Mouse (Mus musculus): ENCODE data around the gene Ccdc6. TPM values are rescaled to one million over a fixed set of nuclear protein-coding genes. Genes with fewer than 3 reads are reported as not detected.
"Not testable (repeated sequence)": the region's sequence is repeated elsewhere in the genome, so short reads cannot be mapped to it uniquely, and the experiment has no call there.

Gene Ccdc6
- polyA plus RNA-seq, 1 experiment: 61.8 TPM

DNA sequence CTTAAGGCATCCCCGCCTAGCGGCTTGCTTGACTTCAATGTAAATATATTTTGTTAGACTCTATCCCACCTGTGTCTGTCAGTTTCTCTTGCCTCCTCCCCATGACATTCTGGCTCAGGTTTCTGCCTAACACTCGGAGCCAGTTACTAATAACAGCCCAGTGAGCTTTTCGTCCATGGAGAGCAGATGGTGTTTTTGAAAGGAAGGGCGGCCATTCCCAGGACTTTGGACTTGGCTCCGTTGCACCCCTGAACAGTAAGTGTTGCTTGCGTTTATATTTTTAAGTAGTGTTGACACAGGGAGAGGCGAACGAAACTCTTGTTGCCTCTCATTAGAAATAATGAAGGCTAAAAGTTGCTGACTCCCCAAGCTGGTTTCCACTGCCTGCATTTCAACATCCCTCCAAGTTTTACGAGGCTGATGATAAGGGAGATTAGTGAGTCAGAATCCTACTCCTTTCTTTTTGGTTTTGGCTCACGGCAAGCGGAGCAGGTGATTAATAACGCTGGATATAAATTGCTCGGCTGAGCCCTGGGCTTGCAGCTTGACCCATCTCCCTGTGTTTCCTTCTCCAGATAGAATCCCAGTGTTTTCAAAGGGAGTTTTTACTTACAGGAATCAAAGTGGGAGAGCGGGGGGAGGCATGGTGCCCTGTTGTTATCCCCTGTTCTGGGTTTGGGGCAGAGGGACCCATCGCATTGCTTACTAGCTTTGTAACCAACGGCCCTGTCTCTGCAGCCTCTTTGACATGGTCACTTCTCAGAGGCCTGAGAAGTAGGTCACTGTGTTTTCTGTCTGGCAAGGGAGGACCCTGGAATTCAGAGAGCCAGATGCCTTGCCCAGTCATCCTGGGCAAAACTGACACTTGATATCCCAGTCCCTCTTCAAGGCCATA, 107.8 kb downstream of the Ccdc6 start, which contains the start of gene Mrln:
TSS of gene Mrln (plus strand) at position 160 of the 895 bp plus-strand sequence.
- H3K36me3 ChIP-seq (ENCODE audit: control insufficient read depth, insufficient read depth, low read length, poor library complexity, severe bottlenecking): no peaks in the 10 kb centered on the region
- H3K4me3 ChIP-seq (ENCODE audit: low read depth, low read length): no peak within 1 kb of the TSS
- TF ChIP-seq POLR2A (IDR thresholded peaks at IDR 0.05; ENCODE audit: insufficient read depth, low read length) (no peak), EP300 (IDR thresholded peaks at IDR 0.05; ENCODE audit: insufficient read depth, low read depth, low read length) (no peak), CTCF (IDR thresholded peaks at IDR 0.05; ENCODE audit: low read depth, low read length) (no peak)
- H3K27me3 ChIP-seq (ENCODE audit: control insufficient read depth, insufficient read depth, low read length, poor library complexity, severe bottlenecking): no peaks in the 10 kb centered on the region
- no peak within 1 kb of the TSS for H3K27ac ChIP-seq (ENCODE audit: insufficient read depth, low read length)
- no peaks in the 10 kb centered on the region for H3K4me1 ChIP-seq (ENCODE audit: control insufficient read depth, insufficient read depth, low read length)
- no peak within 1 kb of the TSS for H3K9ac ChIP-seq (ENCODE audit: low read depth, poor library complexity, severe bottlenecking)
- no peaks in the 10 kb centered on the region for H3K9me3 ChIP-seq (replicated peaks; ENCODE audit: control insufficient read depth, insufficient read depth, low read length, poor library complexity, severe bottlenecking)

DNA sequence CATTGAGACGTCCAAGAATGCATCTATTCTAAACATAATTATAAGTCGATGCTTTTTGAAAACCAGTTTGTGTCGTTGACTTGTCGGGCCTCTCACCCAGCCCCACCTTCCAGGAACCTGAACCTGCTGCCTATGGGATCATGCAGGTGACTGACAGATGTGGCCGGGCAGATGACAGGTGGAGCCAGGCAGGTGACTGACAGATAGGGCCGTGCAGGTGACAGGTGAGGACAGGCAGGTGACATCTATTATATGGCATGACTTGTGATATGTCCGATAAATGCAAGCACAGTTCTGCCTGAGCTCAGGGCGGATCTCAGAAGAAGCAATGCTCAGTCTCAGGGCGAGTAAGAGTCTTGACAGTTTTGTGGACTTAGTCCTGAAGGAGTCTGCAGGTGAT, 114.4 kb downstream of the Ccdc6 start:
- no peak overlapping the region for H3K27ac ChIP-seq (ENCODE audit: insufficient read depth, low read length)
- TF ChIP-seq EP300 (IDR thresholded peaks at IDR 0.05; ENCODE audit: insufficient read depth, low read depth, low read length) (no peak), CTCF (IDR thresholded peaks at IDR 0.05; ENCODE audit: low read depth, low read length) (no peak), POLR2A (IDR thresholded peaks at IDR 0.05; ENCODE audit: insufficient read depth, low read length) (no peak)

DNA sequence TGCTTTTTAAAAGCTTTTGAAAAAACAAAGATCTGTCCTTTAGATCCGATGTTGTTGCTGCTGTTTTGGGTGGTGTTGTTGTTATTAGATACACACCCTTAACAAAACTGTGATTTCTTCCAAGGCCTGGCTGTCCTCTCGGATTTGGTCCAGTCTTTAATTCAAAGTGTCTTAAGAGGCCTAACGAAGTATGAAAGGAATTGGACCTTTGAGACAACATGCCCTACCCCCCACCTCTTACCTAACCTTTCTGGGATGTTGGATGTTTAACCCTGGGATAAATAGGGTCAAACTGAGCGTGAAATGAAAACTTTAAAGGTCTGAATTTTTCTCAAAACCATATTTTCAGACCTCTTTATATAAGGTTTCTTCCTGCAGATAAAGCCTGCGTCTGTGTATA, 124.0 kb downstream of the Ccdc6 start:
- Histone ChIP-seq H3K27ac (ENCODE audit: insufficient read depth, low read length) (no peak overlapping the region), H3K9me3 (replicated peaks; ENCODE audit: control insufficient read depth, insufficient read depth, low read length, poor library complexity, severe bottlenecking) (no peaks in the 10 kb centered on the region), H3K4me1 (ENCODE audit: control insufficient read depth, insufficient read depth, low read length) (no peaks in the 10 kb centered on the region), H3K36me3 (ENCODE audit: control insufficient read depth, insufficient read depth, low read length, poor library complexity, severe bottlenecking) (no peaks in the 10 kb centered on the region), H3K4me3 (ENCODE audit: low read depth, low read length) (no peak overlapping the region), H3K9ac (ENCODE audit: low read depth, poor library complexity, severe bottlenecking) (no peak overlapping the region), H3K27me3 (ENCODE audit: control insufficient read depth, insufficient read depth, low read length, poor library complexity, severe bottlenecking) (no peaks in the 10 kb centered on the region)
- TF ChIP-seq CTCF (IDR thresholded peaks at IDR 0.05; ENCODE audit: low read depth, low read length) (no peak), EP300 (IDR thresholded peaks at IDR 0.05; ENCODE audit: insufficient read depth, low read depth, low read length) (no peak), POLR2A (IDR thresholded peaks at IDR 0.05; ENCODE audit: insufficient read depth, low read length) (no peak)

More for the DNA sequence above, 114.4 kb downstream of the Ccdc6 start:
- no peaks in the 10 kb centered on the region for H3K4me1 ChIP-seq (ENCODE audit: control insufficient read depth, insufficient read depth, low read length)
- no peak overlapping the region for H3K9ac ChIP-seq (ENCODE audit: low read depth, poor library complexity, severe bottlenecking)
- no peaks in the 10 kb centered on the region for H3K27me3 ChIP-seq (ENCODE audit: control insufficient read depth, insufficient read depth, low read length, poor library complexity, severe bottlenecking)
- H3K4me3 ChIP-seq (ENCODE audit: low read depth, low read length): no peak overlapping the region
- H3K36me3 ChIP-seq (ENCODE audit: control insufficient read depth, insufficient read depth, low read length, poor library complexity, severe bottlenecking): no peaks in the 10 kb centered on the region
- H3K9me3 ChIP-seq (replicated peaks; ENCODE audit: control insufficient read depth, insufficient read depth, low read length, poor library complexity, severe bottlenecking): no peaks in the 10 kb centered on the region

DNA sequence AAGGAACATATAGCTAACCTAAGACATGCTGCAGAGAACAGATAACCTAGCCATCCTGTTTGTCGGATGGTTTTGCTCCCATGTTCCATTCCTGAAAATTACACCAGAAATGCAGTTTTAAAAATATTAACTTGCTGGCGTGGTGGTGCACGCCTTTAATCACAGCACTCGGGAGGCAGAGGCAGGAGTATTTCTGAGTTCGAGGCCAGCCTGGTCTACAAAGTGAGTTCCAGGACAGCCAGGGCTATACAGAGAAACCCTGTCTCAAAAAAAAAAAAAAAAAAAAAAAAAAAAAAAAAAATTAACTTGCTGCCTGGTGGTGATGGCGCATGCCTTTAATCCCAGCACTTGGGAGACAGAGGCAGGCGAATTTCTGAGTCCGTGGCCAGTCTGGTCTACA, 125.3 kb downstream of the Ccdc6 start:
- not testable (repeated sequence) for H3K9me3 ChIP-seq (replicated peaks; ENCODE audit: control insufficient read depth, insufficient read depth, low read length, poor library complexity, severe bottlenecking); H3K4me3 ChIP-seq (ENCODE audit: low read depth, low read length); H3K4me1 ChIP-seq (ENCODE audit: control insufficient read depth, insufficient read depth, low read length); H3K36me3 ChIP-seq (ENCODE audit: control insufficient read depth, insufficient read depth, low read length, poor library complexity, severe bottlenecking); H3K27me3 ChIP-seq (ENCODE audit: control insufficient read depth, insufficient read depth, low read length, poor library complexity, severe bottlenecking); H3K27ac ChIP-seq (ENCODE audit: insufficient read depth, low read length); H3K9ac ChIP-seq (ENCODE audit: low read depth, poor library complexity, severe bottlenecking)

DNA sequence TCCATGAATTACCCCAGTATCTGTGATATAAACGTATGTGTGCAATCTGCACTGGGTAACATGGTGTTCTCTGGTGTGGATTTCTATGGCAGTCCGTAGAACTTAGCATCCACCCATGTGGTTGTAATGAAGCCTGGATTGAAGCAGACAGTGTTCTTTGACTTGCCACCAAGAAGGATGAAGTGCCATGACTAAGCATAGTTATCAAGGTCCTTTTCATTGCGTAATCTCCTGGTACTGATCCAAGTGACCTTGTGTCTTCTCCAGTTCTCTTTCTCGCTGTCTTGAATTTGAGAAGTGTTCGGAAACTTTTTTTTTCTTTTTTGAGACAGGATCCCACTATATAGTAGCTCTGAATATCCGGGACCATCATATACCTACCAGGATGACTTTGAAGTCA, 127.7 kb downstream of the Ccdc6 start:
- H3K36me3 ChIP-seq (ENCODE audit: control insufficient read depth, insufficient read depth, low read length, poor library complexity, severe bottlenecking): no peaks in the 10 kb centered on the region

DNA sequence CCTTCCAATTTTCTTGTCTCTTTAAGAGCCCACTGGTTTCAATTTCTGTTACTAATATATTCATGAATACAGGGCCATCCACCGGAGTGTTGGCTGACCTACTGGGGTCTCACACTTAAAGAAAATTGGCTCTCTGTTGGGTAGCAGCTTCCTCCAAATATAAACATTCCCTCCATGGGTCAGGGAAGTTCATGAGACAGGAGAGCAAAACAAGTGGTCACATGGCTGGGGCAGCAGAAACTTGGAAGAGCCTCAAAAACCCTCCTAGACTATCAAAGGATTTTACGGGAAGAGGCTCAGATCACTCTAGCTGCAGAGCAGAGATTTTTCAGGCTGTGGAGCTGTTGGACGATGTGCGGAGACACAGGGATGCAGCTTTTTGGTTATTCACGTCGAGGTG, 128.8 kb downstream of the Ccdc6 start:
- no peaks in the 10 kb centered on the region for H3K36me3 ChIP-seq (ENCODE audit: control insufficient read depth, insufficient read depth, low read length, poor library complexity, severe bottlenecking)
- no peaks in the 10 kb centered on the region for H3K9me3 ChIP-seq (replicated peaks; ENCODE audit: control insufficient read depth, insufficient read depth, low read length, poor library complexity, severe bottlenecking)
- H3K4me3 ChIP-seq (ENCODE audit: low read depth, low read length): no peak overlapping the region
- TF ChIP-seq EP300 (IDR thresholded peaks at IDR 0.05; ENCODE audit: insufficient read depth, low read depth, low read length) (no peak), POLR2A (IDR thresholded peaks at IDR 0.05; ENCODE audit: insufficient read depth, low read length) (no peak), CTCF (IDR thresholded peaks at IDR 0.05; ENCODE audit: low read depth, low read length) (no peak)
- no peak overlapping the region for H3K9ac ChIP-seq (ENCODE audit: low read depth, poor library complexity, severe bottlenecking)
- H3K27ac ChIP-seq (ENCODE audit: insufficient read depth, low read length): no peak overlapping the region
- H3K27me3 ChIP-seq (ENCODE audit: control insufficient read depth, insufficient read depth, low read length, poor library complexity, severe bottlenecking): no peaks in the 10 kb centered on the region
- H3K4me1 ChIP-seq (ENCODE audit: control insufficient read depth, insufficient read depth, low read length): no peaks in the 10 kb centered on the region

More for the DNA sequence above, 127.7 kb downstream of the Ccdc6 start:
- Histone ChIP-seq H3K27ac (ENCODE audit: insufficient read depth, low read length) (no peak overlapping the region), H3K27me3 (ENCODE audit: control insufficient read depth, insufficient read depth, low read length, poor library complexity, severe bottlenecking) (no peaks in the 10 kb centered on the region), H3K4me3 (ENCODE audit: low read depth, low read length) (no peak overlapping the region), H3K4me1 (ENCODE audit: control insufficient read depth, insufficient read depth, low read length) (no peaks in the 10 kb centered on the region), H3K9me3 (replicated peaks; ENCODE audit: control insufficient read depth, insufficient read depth, low read length, poor library complexity, severe bottlenecking) (no peaks in the 10 kb centered on the region), H3K9ac (ENCODE audit: low read depth, poor library complexity, severe bottlenecking) (no peak overlapping the region)
- no peak for TF ChIP-seq EP300 (IDR thresholded peaks at IDR 0.05; ENCODE audit: insufficient read depth, low read depth, low read length)
- no peak for TF ChIP-seq POLR2A (IDR thresholded peaks at IDR 0.05; ENCODE audit: insufficient read depth, low read length)
- TF ChIP-seq CTCF (IDR thresholded peaks at IDR 0.05; ENCODE audit: low read depth, low read length): no peak
